Mouse (Mus musculus) spleen, adult 2 months (tissue): ENCODE measurements around the gene Rasip1.

Experiments used
- CTCF ChIP-seq: fragments of 200-500 bp; IDR thresholded peaks from 2 replicates; pipeline ENCODE4 v1.5.1; 2011; ENCODE audit warnings: mild to moderate bottlenecking, inconsistent platforms; ENCODE audit not compliant: insufficient read depth, insufficient read length, insufficient replicate concordance; ENCODE audit errors: extremely low read depth
- POLR2A ChIP-seq: fragments of 200-500 bp; IDR thresholded peaks from 2 replicates; pipeline ENCODE4 v1.6.1; 2011; ENCODE audit warnings: low read depth, low read length, inconsistent platforms

DNA sequence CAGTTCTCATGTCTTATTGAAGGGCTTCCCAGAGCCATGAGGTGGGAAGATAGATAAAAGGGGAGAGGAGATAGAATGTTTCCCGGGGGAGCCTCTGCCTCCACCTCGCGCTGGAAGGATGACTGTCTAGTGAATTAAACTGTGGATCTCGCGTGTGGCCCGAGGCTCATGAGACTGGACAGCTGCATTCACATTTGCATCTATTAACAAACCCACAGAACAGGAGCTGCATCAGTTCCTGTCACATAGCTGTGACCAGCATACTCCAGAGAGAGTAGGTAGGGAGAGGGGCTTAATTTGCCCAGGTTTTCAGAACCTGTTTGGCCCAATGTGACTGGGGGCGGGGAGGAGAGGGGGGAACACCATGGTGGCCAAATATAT, 18.3 kb downstream of the Rasip1 start:
- no peak for TF ChIP-seq CTCF
- TF ChIP-seq POLR2A = no peak
